Mouse (Mus musculus) mouse embryonic stem cell (cell line): Measurements from ENCODE around the gene Wdsub1.

Source experiments
- in situ Hi-C, 2 experiments: fragments of 300-500 bp; cut with MboI; formaldehyde crosslinking; loops; 1 replicate in 1 of 2; 3 replicates in 1 of 2; pipeline ENCODE4 v1.14.3; 2019 to 2020; ENCODE audit warnings: low sequenced_read_pairs in 2 of 2, low pct_unique_long_range_greater_than_20kb in 1 of 2, mixed read lengths in 1 of 2; ENCODE audit not compliant: unreplicated experiment in 1 of 2

Gene Wdsub1

DNA sequence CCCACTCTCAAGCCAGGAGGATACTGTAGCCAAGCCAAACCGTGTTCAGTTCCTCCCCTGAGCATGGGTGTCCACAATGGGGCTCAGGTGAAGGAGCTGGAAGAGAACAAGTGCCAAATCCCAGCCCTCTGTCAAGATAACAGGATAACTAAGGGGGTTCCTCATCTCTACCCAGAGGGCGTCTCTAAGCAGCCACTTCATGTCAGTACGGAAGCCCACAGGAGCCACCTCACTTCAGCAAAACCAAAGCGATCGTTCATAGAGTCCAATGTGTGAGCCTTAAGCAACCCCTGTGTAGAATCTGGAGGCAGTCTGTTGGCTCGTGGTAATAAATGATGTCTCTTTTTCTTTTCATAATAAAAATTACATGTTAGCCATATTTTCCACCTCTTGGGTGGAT lies 38.5 kb downstream of the Wdsub1 start:
- in situ Hi-C loops: no loop called here

DNA sequence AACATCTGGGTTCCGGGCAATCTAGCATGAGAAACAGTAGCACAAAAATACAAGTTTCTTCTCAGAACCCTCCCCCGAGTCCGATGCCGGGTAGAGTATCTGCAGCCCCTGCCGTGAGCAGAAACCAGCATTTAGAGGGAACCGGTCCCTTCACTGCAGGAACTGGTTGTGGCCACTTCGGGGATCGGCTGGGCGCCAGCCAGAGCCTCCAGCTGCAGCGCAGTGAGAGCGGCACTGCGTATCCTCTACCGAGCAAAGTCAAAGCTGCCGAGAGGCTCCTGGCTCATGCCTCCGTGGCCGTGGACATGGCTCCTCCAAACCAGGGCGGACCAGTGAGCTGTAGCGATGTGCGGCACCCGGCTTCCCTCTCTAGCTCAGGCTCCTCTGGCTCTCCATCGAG lies 39.2 kb downstream of the Wdsub1 start:
- in situ Hi-C loops: no loop called here

DNA sequence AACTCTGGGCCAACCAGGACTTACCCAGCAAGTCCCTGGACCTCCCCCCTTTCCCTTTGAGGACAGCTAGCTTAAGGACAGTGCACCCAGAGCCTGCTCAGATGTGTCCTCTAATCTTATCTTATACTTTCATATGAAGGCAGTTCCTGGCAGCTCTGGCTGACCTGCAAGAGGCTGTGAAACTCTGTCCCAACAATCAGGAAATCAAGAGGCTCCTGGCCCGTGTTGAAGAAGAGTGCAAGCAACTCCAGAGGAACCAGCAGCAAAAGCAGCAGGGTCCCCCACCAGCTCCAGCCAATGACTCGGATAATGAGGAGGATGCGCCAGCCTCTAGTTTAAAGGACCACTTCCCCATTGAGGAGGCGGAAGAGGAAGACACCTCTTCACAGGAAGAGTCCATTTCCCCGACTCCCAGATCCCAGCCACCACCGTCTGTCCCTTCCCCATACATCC lies 39.8 kb downstream of the Wdsub1 start:
- in situ Hi-C loops: no loop called here

DNA sequence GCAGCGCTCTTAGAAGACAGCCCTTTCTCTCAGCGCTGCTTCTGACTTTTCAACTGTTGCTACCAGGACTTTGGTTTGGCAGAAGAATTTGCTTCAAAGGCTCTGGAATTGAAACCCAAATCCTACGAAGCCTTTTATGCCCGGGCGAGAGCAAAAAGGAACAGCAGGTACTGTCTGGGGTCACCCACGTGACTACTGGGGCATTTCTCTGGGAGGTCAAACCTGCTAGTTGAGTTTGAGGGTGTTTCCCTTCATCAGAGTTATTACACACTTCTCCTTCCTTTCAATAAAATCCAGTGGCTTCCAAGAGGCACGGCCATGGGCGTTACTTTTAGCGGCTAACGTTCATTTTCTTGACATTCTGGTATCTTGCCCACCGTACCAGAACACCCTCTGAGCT lies 40.4 kb downstream of the Wdsub1 start:
- in situ Hi-C loops: no loop called here

DNA sequence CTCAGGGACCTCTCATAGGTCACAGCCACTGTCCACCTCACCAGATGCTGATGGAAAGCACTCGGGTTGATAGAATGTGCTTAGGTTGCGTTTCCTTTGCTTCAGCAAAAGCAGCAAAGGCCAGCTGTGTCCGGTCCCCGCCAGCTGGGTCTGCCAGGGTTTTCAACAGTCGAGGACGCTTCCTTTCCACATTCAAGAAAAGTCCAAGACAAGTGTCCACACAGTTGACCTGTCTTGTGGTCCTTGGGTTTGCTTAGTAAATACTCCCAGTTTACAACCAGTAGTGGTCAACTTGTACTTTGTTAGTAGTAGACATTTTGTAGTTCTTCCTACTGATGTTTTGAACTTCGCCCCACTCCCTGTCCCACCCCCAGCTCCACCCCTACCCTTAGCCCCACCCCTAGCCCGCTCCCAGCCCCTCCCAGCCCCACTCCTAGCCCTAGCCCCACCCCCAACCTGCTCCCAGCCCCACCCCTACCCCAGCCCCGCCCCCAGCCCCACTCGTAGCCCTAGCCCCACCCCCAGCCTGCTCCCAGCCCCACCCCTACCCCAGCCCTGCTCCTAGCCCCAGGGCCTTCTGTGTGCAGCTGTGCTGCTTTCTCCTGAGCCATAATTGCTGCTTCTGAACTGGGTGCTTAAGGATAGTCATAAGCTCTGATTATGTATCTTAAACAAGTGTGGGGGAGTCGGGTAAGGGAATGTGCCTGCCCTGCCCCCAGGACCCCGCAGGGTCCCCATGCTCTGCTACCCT lies 41.0 kb downstream of the Wdsub1 start:
- in situ Hi-C loops: no loop called here

DNA sequence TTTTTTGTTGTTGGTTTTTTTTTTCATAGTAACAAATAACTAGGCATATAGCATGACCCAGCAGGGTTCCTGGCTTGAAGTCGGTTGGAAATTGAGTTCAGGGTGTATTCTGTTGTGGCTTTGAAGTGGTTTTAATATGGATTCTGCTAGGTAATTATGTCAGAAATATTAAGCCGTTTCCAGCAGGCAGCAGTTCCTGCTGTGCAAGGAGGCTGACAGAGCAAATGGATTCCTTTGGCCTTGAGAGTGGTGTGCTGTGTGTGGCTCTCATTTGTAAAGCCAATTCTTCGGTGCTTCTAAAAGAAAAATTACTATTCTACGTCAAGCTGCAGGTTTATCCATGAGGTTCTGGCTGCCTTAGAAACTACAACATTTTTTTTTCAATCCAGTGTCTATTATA lies 42.2 kb downstream of the Wdsub1 start:
- in situ Hi-C loops: no loop called here

DNA sequence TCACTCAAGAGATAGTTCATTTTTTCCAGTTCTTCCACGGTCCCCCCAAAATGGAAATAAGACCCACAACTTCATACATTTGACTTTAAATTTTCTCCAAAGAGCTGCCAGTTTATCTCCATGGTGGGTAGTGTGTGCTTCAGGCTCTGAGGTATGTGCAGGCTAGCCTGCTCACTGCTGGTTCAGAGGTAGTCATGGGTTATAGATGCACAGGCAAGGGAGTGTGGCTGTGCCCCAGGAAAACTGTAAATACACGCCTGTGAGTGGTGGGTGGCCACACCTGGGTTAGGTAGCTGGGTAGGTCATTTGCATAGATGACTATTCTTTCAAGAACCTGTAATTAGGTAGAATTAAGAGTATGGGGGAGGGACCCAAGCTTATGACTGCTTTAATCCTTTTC lies 42.6 kb downstream of the Wdsub1 start:
- in situ Hi-C loops: no loop called here

DNA sequence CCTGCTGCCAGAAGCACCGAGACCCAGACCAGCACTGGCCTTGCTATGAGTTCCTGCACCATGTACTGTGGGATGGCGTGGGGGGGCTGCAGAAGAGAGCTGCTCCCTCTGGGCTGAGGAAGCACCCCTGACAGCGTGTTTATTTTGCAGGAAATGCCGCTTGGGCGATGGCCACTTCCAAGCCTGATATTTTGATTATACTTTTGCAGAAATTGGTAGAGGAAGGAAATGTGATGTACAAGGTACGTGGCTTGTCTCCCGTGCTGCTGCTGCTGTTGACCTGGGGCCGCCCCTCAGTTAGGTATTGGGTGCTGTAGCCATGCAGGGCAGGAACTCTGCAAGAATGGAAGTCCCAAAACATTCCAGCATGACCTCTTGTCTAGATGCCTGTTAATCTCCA lies 43.6 kb downstream of the Wdsub1 start:
- in situ Hi-C loops: no loop called here

DNA sequence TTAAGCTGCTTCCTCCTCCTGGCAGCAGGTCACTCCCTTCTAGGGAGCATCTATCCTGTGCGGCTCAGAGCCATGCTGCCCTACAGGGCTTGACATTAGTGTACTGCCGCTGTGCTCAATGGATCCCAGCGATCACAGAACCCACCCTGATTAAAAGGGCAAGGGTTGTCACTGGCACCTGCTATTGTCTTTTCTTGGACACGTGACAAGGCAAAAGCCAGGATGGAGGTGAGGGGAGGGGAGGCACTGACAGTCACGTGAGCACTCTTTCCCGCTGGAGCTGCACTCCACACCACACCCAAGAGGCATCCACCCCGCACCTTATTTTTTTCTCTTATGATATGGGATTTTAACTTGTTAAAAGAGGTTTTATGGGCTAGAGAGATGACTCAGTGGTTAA lies 50.6 kb downstream of the Wdsub1 start:
- in situ Hi-C loops: no loop called here

DNA sequence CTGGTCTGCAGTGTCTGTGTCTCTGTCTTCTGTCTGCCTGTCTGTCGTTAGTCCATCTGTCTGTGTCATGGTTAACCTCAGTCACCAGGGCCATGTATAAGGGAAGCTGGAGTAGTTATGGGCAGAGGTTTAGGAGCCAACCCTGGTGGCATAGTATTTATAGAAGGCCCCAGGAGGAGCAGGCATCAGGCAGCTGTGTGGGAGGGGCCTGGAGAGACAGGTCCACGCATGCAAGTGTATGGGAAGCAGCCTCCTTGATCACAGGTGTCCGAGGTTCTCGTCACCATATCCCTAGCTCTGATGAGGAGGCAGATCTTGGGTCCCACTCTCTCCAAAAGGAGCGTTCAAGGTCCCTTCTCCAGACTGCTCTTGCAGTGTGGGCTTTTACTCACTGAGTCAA lies 51.5 kb downstream of the Wdsub1 start:
- in situ Hi-C loops: no loop called here

DNA sequence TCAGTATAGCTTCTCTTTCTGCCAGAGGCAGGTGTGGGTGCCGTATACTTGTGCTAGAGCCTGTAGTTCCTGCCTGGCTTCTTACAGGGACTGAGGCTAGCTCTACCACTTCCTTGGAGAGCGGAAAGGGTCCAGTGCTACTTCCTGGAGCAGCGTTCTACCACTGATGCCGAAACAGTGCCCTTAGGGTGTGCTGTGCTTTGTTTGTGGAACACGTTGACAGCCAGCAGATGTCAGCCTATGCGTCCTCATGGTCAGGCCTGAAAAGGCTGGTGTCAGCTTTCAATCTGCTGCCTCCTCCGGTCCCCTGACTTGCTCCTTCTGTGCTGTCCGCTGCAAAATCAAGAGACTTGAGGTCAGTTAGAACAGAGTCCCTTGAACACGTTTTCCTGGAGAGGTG lies 52.2 kb downstream of the Wdsub1 start:
- in situ Hi-C loops: no loop called here

DNA sequence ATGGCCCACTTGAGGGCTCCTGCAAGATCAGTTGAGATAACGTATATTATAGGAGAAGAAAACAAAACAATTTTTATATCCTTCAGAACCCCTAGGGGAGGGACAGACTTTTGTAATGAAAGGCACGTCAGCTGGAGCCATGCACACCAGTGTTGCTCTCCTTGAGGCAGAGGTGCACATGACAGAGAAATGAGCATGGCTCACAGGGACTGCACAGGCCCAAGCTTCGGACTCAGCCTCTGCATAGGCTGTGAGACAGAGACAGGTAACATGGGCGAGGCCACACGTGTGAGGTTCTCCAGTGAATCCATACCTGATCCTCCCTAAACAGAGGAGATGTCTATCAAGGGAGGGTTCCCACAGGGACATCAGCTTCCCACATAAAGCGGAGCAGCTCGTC lies 52.7 kb downstream of the Wdsub1 start:
- in situ Hi-C loops: no loop called here

DNA sequence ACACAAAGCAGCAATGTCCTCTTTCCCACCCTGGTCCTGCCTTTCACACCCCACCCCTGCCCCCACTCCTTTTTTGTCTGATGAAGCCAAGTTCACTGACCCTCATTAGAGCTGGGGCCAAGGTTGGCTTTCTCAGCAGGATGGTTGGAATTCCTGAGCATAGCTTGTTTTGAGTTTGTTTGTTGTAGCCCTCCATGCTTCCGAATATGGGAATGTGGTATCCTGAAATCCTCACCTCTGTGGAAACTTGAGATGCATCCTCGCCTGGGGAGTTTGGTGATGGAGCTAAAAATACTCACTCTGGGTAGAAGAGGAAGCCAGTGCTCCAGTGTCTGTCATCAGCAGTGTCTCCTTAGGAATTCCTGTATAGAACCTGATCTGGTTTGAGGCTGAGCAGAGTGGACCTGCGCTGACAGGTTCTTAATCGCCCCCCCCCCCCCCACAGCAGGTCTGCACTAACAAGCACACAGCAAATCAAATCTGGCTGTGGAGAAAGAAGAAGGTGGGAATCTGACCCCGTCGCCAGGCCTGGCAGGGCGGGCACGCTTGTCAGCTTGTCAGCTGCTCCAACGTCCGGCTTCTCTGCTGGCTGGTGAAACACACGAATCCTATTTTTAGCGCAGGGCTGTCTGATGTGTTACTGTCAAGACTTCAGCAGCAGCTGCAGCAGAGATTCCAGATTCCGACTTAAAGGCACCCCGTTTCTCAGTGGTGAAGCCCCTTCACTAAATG lies 53.4 kb downstream of the Wdsub1 start:
- in situ Hi-C loops: no loop called here

DNA sequence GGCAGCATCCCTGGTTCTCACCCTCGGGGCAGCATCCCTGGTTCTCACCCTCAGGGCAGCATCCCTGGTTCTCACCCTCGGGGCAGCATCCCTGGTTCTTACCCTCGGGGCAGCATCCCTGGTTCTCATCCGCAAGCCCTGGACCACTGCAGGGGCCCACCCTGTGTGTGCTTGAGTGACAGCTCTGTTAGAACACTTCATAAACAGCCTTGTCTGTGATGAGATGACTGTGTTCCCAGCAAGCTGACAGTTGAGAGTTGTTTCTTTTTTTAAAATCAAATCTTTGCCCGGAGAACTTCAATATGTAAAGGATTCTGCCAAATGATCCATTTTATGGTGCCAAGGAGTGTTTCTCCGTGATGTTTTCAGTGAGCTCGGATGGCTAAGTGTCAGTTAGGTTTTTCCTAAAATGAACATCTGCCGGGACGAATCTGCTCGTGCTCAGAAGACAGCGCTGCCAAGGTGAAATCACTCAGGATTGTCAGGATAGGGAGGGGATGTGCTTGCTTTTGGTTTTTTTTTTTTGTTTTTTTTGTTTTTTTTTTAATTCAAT lies 54.2 kb downstream of the Wdsub1 start:
- in situ Hi-C loops: no loop called here

DNA sequence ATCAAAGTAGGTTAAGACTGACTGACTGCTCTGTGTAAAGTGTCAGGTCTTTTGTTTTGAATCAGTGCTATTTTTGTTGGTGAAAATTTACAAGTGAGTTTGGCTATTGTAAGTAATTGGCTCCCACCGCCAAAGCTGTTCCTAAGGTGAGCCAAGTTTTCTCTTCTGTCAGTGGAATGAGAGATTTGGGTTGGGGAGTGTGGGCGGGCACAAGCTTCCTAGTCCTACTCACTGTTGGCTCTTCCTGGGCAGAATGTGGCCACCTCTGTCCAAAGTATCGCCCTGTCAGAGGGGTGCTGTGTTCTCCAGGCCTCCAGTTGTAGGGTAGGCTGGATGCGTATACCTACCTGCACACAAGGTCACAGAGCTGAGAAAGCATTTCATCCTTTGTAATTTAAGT lies 57.0 kb downstream of the Wdsub1 start:
- in situ Hi-C loops: no loop called here

DNA sequence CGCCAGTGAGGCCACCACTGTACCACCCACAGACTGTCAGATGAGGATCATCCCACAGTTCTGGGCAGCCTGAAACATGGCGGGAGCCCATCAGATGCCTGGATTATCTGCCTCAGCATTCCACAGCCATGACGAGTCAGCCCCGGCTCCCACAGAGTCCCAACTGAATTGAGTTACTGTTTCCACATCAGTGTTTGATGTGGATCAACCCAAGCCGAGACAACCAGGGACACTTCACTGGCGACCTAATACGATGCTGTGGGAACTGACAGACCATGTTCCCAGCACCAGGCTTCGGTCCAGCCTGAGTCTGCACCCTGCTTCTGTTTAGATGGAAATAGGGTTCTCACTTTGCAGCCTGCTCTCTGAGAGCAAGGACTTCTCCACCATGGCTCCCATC lies 58.1 kb downstream of the Wdsub1 start:
- in situ Hi-C loops: no loop called here

DNA sequence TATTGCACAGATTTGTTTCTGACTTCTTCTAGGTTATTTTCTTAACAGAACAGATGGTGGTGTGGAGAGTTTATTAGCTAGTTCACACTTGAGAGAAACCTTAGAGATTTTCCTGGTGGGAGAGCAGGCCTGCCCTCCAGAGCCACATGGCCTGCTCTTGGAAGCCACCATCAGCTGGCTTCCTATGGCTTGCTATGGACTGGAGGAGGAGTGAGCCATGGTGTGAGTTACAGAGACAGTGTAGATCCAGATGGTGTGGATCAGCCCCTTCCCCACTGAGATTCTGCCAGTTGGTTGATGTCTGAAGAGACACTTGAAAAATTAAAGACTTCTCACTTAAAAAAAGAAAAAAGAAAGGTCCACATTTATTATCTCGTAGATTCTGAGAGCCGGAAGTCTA lies 61.3 kb downstream of the Wdsub1 start:
- in situ Hi-C loops: no loop called here

DNA sequence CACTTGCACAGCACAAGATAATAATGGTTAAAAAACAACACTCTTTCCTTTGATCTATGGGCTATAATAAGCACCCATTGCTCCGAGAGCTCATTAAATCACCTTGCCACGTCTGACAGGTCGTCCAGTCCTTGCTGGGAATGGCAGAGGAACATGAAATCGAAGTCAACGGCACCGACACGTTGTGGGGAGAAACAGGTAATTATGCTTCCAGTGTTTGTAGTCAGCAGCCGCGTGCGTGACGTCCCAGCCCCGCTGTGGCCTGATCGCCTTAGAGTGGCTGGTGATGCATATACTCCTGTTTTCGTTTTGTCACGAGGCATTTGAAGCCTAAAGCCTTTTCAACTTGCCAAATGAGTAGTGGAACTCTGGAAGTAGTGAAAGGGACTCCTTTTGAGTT lies 62.3 kb downstream of the Wdsub1 start:
- in situ Hi-C loops: no loop called here

DNA sequence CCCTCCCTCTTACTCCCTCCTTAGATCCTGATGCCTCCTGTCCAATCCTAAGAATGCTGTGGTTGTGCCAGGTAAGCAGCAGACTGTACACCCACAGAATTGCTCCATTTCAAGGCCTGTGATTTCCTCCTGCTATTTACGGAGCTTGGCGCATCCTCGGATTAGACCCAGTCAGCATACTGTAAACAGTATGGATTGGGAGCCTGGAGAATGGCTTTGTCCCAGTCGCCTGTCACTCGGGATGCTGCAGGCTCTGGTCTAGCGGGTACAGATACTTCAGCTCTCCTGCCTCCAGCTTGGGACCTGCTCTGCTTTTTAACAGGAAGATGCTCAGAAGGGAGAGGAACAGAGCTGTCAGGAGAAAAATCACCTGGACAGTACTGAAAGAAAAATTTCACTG lies 63.0 kb downstream of the Wdsub1 start:
- in situ Hi-C loops: no loop called here

DNA sequence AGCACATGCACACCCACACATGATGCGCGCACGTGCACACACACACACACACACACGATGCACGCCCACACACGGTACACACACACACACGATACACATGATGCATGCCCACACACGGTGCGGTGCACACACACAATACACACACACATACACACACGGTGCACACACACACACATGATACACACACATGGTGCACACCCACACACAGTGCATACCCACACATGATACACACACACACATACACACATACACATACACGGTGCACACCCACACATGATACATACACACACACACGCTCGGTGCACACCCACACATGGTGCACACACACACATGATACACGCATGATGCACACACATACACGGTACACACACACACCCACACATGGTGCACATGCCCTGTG lies 63.7 kb downstream of the Wdsub1 start:
- in situ Hi-C loops: no loop called here
